Mouse (Mus musculus): ENCODE data around the gene Gm609. TPM values are rescaled to one million over a fixed set of nuclear protein-coding genes. Genes with fewer than 3 reads are reported as not detected.

Gene Gm609
- polyA plus RNA-seq, 1 experiment = not detected

DNA sequence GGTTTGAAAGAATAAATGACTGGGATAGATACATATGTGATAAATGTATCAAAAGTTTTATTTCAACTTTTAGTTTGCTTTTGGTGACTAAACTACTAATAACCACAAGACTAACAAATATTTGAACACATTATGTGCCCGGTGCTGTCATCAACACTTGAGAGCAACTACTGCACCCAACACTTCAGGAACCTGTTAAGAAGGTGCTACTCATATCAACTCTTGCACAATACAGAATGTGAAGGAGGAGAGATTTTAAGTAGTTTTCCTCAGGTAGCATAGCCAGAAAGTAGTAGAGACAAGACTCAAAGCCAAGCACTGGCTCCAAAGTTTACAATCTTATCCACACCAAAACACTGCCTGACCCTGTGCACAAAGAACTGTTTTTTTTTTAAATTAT lies 90.7 kb downstream of the Gm609 start:
- no peak overlapping the region for H3K4me3 ChIP-seq (ENCODE audit: insufficient read depth, low read depth, low read length)

DNA sequence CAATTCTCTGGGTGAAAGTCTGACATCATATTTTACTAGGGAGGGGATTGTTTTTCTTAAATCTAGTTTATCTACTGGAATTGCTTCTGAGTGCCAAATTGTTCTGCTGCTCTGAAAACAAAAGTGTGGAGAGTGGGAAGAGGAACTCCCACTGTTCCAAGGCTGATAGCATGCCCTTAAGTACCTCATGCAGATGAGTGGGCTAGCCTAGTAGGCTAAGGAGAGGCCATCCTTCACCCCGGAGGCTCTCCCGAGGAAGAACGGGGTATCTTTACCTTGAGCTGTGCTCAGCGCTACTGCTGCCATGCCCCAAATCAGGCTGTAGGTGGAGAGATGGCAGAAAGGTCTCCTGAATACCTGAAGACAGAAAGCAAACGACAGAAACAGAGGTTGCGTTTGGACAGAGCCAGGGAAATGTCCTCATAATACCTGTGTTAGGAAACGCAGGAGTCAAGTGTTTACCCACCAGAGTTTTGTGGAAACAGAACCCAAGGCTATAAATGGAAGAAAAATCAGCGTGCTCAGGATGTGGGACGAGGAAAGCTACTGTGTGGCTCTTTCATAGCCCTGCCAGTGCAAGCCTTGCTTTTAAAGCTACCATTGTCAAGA lies 92.7 kb downstream of the Gm609 start:
- no peak overlapping the region for H3K27ac ChIP-seq (ENCODE audit: insufficient read depth, low read depth, low read length)
- peaks cover 2% of the 10 kb centered on the region for H3K4me1 ChIP-seq (ENCODE audit: control insufficient read depth, insufficient read depth, low read length)
- H3K4me3 ChIP-seq (ENCODE audit: insufficient read depth, low read depth, low read length) = no peak overlapping the region
- TF ChIP-seq POLR2A (IDR thresholded peaks at IDR 0.05; ENCODE audit: insufficient read depth, low read depth, low read length) (no peak), CTCF (IDR thresholded peaks at IDR 0.05; ENCODE audit: insufficient read depth, low read depth, low read length) (no peak)
- WGBS = 48% methylated on average over 9 of the region's 9 CpGs

More for the DNA sequence above, 90.7 kb downstream of the Gm609 start:
- TF ChIP-seq POLR2A (IDR thresholded peaks at IDR 0.05; ENCODE audit: insufficient read depth, low read depth, low read length) = no peak
- TF ChIP-seq CTCF (IDR thresholded peaks at IDR 0.05; ENCODE audit: insufficient read depth, low read depth, low read length) = no peak
- H3K4me1 ChIP-seq (ENCODE audit: control insufficient read depth, insufficient read depth, low read length) = peaks cover 2% of the 10 kb centered on the region
- H3K27ac ChIP-seq (ENCODE audit: insufficient read depth, low read depth, low read length) = no peak overlapping the region
- WGBS = 92% methylated on average over 1 of the region's 1 CpGs

DNA sequence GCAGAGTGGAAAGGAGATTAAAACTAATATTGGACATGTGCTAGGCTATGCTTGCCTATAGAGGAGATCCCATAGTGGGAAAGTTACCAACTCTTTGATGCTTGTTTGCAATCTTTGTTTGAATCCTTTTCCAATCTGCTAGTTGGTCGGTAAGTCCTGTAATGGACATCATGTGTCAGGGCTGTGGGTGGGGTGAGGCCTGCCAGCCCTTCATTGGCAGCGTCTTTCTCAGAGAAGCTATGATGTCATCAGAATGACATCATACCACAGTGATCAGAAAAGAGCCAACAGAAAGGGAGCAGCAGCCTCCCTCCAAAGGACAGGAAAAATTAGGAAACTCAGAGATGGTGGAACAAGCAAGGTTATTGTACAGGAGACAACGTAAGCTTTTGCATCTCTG lies 93.4 kb downstream of the Gm609 start:
- H3K4me3 ChIP-seq (ENCODE audit: insufficient read depth, low read depth, low read length) = no peak overlapping the region
- WGBS = 61% methylated on average over 3 of the region's 3 CpGs
- H3K27ac ChIP-seq (ENCODE audit: insufficient read depth, low read depth, low read length) = no peak overlapping the region
- H3K4me1 ChIP-seq (ENCODE audit: control insufficient read depth, insufficient read depth, low read length) = peaks cover 2% of the 10 kb centered on the region
- TF ChIP-seq POLR2A (IDR thresholded peaks at IDR 0.05; ENCODE audit: insufficient read depth, low read depth, low read length) (no peak), CTCF (IDR thresholded peaks at IDR 0.05; ENCODE audit: insufficient read depth, low read depth, low read length) (no peak)

DNA sequence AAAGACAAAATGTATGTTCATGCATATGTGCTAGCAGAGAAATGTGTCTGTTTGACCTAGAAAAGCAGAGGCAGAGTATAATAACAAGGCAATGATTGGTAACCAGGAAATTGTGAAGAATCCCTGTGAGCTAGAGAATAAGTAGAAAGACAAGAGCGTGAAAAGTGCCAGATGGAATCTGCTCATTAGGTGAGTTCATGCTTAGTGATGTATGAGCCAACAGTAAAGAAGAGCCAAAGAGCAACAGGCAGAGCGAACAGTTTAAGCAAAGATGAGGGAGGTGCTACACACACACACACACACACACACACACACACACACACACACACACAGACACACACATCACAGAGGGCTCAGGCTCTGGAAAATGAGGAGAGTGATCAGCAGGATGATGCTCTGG lies 95.3 kb downstream of the Gm609 start:
- Histone ChIP-seq H3K4me3 (ENCODE audit: insufficient read depth, low read depth, low read length) (no peak overlapping the region), H3K27ac (ENCODE audit: insufficient read depth, low read depth, low read length) (no peak overlapping the region), H3K4me1 (ENCODE audit: control insufficient read depth, insufficient read depth, low read length) (peaks cover 2% of the 10 kb centered on the region)
- TF ChIP-seq CTCF (IDR thresholded peaks at IDR 0.05; ENCODE audit: insufficient read depth, low read depth, low read length) (no peak), POLR2A (IDR thresholded peaks at IDR 0.05; ENCODE audit: insufficient read depth, low read depth, low read length) (no peak)
- 88% methylated on average over 2 of the region's 2 CpGs for WGBS

DNA sequence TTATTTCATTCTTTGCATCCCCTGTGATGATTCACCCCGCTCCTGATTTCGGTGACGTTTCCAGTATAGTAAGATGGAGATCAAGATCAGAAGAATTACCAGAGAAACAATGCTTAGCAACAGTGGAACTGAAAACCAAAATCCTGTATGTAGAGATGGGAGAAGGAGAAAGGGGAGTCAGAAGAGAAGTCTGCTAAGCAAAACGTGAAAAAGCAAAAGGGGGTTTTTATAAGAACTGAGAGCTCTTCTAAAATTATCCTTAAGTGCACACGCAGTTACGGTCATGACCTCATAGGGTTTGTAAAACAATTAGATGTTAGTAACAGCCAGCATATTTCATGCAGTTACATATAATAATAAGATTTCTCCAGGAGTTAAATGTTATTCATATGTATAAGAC lies 100.5 kb downstream of the Gm609 start:
- TF ChIP-seq POLR2A (IDR thresholded peaks at IDR 0.05; ENCODE audit: insufficient read depth, low read depth, low read length) (no peak), CTCF (IDR thresholded peaks at IDR 0.05; ENCODE audit: insufficient read depth, low read depth, low read length) (no peak)
- H3K4me3 ChIP-seq (ENCODE audit: insufficient read depth, low read depth, low read length) = no peak overlapping the region
- no peaks in the 10 kb centered on the region for H3K4me1 ChIP-seq (ENCODE audit: control insufficient read depth, insufficient read depth, low read length)
- no peak overlapping the region for H3K27ac ChIP-seq (ENCODE audit: insufficient read depth, low read depth, low read length)
- WGBS = 79% methylated on average over 6 of the region's 6 CpGs

DNA sequence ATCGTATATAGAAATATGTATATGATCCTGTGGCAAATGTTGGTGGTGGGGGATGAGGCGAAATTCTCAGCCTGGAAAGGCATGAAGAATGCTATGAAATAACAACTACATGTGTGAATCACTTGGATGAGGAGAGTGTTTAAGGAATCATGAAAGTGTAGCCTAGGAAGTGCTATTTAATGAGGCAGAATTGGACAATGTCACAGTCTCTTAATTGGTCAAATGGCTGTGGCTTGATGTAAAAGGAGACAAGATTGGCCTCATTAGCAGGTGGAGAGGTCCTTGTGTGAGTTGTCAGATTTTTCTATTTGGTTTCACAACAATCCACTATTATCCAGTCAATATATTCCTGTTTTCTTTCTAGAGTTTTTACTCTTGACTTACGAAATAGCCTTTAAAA lies 101.1 kb downstream of the Gm609 start:
- TF ChIP-seq POLR2A (IDR thresholded peaks at IDR 0.05; ENCODE audit: insufficient read depth, low read depth, low read length) (no peak), CTCF (IDR thresholded peaks at IDR 0.05; ENCODE audit: insufficient read depth, low read depth, low read length) (no peak)
- H3K4me3 ChIP-seq (ENCODE audit: insufficient read depth, low read depth, low read length) = no peak overlapping the region
- no peaks in the 10 kb centered on the region for H3K4me1 ChIP-seq (ENCODE audit: control insufficient read depth, insufficient read depth, low read length)
- WGBS = 92% methylated on average over 3 of the region's 3 CpGs
- no peak overlapping the region for H3K27ac ChIP-seq (ENCODE audit: insufficient read depth, low read depth, low read length)

DNA sequence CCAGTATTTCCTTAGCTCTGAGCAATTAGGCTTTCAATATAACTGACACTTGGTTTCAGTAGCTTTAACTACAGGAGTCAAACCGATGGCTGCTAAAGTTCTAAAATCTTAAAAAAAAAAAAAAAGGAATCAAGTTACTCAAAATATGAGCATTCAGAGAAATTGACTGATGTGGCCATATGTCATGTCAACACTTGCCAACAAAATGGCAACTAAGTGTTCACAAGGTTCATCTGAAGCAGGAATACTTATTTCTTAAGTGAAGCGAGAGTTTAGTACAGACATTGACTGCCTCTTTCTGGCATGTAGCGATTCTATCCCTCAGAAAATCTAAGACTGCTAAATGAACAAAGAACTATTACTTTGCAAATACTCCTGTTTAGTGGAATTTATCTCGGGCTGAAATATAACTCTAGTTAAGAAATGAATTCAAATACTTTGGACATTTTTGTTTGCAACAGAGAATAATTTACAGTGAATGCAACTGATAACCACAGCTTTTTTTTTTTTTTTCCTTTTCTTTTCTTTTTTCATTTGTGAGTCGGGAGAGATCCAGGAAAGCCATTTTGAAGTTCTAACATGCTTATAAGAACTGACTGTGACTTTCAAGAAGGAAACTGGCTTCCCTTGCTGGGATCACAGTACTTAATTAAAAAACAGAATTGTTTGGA lies 102.3 kb downstream of the Gm609 start:
- Histone ChIP-seq H3K27ac (ENCODE audit: insufficient read depth, low read depth, low read length) (no peak overlapping the region), H3K4me3 (ENCODE audit: insufficient read depth, low read depth, low read length) (no peak overlapping the region), H3K4me1 (ENCODE audit: control insufficient read depth, insufficient read depth, low read length) (no peaks in the 10 kb centered on the region)
- TF ChIP-seq POLR2A (IDR thresholded peaks at IDR 0.05; ENCODE audit: insufficient read depth, low read depth, low read length) = no peak
- no peak for TF ChIP-seq CTCF (IDR thresholded peaks at IDR 0.05; ENCODE audit: insufficient read depth, low read depth, low read length)
- 82% methylated on average over 5 of the region's 5 CpGs for WGBS

DNA sequence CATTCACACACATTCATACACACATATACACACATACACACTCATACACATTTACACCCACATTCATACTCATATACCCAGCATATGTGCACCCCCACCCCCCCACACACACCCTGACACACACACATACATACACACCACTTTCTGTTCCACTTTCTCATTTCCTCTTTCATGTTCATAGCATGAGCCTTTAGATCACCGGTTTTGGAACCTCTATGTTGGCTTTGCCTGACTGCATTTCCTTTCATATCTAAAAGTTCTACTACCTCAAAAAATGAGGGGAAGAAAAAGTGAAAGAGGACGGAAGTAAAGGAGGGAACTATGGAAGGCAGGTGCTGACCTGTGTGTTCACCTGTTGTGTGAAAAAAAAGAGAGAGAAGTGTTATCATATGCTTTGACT lies 102.9 kb downstream of the Gm609 start:
- no peak overlapping the region for H3K27ac ChIP-seq (ENCODE audit: insufficient read depth, low read depth, low read length)
- no peaks in the 10 kb centered on the region for H3K4me1 ChIP-seq (ENCODE audit: control insufficient read depth, insufficient read depth, low read length)
- WGBS = 91% methylated on average over 2 of the region's 2 CpGs
- TF ChIP-seq CTCF (IDR thresholded peaks at IDR 0.05; ENCODE audit: insufficient read depth, low read depth, low read length) (no peak), POLR2A (IDR thresholded peaks at IDR 0.05; ENCODE audit: insufficient read depth, low read depth, low read length) (no peak)
- no peak overlapping the region for H3K4me3 ChIP-seq (ENCODE audit: insufficient read depth, low read depth, low read length)

DNA sequence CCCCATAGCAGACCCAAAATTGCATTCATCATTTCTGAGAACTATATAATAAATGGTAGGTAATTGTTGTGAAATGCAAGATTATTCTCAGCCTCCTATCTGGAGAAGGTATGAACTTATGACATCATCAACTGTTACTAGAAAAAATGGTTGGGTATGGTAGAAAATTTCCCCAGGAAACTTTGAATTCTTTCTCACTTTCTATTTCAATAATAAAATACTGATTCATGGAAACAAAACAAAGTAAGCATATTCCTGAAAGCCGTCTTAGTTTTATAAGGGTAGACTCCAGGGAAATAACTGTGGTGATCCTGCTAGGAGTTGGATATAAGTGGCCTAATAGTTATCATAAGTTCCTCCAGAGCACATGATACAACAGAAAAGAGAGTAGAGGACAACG lies 103.7 kb downstream of the Gm609 start:
- Histone ChIP-seq H3K27ac (ENCODE audit: insufficient read depth, low read depth, low read length) (no peak overlapping the region), H3K4me3 (ENCODE audit: insufficient read depth, low read depth, low read length) (no peak overlapping the region), H3K4me1 (ENCODE audit: control insufficient read depth, insufficient read depth, low read length) (no peaks in the 10 kb centered on the region)
- WGBS = 95% methylated on average over 2 of the region's 2 CpGs
- TF ChIP-seq POLR2A (IDR thresholded peaks at IDR 0.05; ENCODE audit: insufficient read depth, low read depth, low read length) (no peak), CTCF (IDR thresholded peaks at IDR 0.05; ENCODE audit: insufficient read depth, low read depth, low read length) (no peak)
